Mouse (Mus musculus): Measurements from ENCODE around the gene Cldn34c4. TPM values are rescaled to one million over a fixed set of nuclear protein-coding genes. Genes with fewer than 3 reads are reported as not detected.

The Cldn34c4 gene
- not detected in 2 replicates for polyA plus RNA-seq (2016; fragmentation: Nextera tagmentation; extraction: Ambion mirVana)

DNA sequence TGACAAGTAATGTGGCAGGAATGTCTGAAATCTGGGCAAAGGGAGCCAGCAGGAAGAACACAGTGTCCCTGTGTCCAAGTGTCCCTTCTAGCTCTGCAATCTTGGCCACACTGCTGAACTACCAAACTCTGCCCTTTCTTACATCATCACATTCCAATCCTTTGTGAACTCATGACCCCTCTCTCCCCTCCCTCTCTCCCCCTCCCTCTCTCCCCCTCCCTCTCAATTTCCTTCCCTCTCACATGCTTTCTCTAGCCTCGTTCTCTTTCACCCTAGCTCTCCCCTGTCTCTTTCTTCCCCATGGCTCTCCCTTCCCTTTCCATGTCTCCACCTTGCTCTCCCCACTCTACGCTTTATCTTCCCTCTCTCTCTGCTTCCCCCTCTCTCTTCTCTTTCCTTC is at the start of gene Cldn34c4:
TSS of gene Cldn34c4 (minus strand) at position 101 of the 400 bp plus-strand sequence.
- H3K4me2 ChIP-seq, result no peak within 1 kb of the TSS
- WGBS, result 72% methylated on average over 2 of the region's 2 CpGs

GRCm38 (mm10) chrX:127747062-127747461 is 10.7 kb upstream of the Cldn34c4 start:
- ATAC-seq (ENCODE audit: insufficient number of reproducible peaks, insufficient read depth, low FRiP score, low TSS enrichment, low read depth), result no peak
- H3K27me3 ChIP-seq, result no peaks in the 10 kb centered on the region
- no peak overlapping the region for H3K27ac ChIP-seq
- H3K9ac ChIP-seq (replicated peaks), result no peak overlapping the region
- H3K9me3 ChIP-seq, result peaks cover 4% of the 10 kb centered on the region; the same call in 1 of the 2 replicates
- no peaks in the 10 kb centered on the region for H3K36me3 ChIP-seq
- H3K4me3 ChIP-seq (replicated peaks), result no peak overlapping the region
- H3K4me1 ChIP-seq (replicated peaks), result no peaks in the 10 kb centered on the region
- H3K4me2 ChIP-seq, result no peak overlapping the region
- 77% methylated on average over 4 of the region's 4 CpGs for WGBS

More for the DNA sequence above, at the start of gene Cldn34c4:
- ATAC-seq (ENCODE audit: insufficient number of reproducible peaks, insufficient read depth, low FRiP score, low TSS enrichment, low read depth), result no peak
- Histone ChIP-seq H3K27me3 (no peaks in the 10 kb centered on the region), H3K9me3 (no peaks in the 10 kb centered on the region), H3K36me3 (no peaks in the 10 kb centered on the region), H3K4me3 (replicated peaks) (no peak within 1 kb of the TSS), H3K27ac (no peak within 1 kb of the TSS), H3K9ac (replicated peaks) (no peak within 1 kb of the TSS), H3K4me1 (replicated peaks) (no peaks in the 10 kb centered on the region)

Measured in limb, embryonic 12.5 days (tissue).